Mouse (Mus musculus) heart, adult 2 months (tissue): ENCODE data around the gene Cux2.

Experiments used
- CTCF ChIP-seq: fragments of 200-600 bp; IDR thresholded peaks from 2 replicates; pipeline ENCODE4 v1.8.1; 2022; ENCODE audit warnings: antibody characterized with exemption, mild to moderate bottlenecking, moderate library complexity
- EP300 ChIP-seq: fragments of 200-500 bp; IDR thresholded peaks from 2 replicates; pipeline ENCODE4 v1.6.1; 2011; ENCODE audit warnings: low read depth, low read length, control low read depth; ENCODE audit not compliant: insufficient read depth
- POLR2A ChIP-seq: fragments of 200-500 bp; IDR thresholded peaks from 2 replicates; pipeline ENCODE4 v1.6.1; 2011; ENCODE audit warnings: mild to moderate bottlenecking, low read depth, low read length, control low read depth; ENCODE audit not compliant: insufficient read depth

DNA sequence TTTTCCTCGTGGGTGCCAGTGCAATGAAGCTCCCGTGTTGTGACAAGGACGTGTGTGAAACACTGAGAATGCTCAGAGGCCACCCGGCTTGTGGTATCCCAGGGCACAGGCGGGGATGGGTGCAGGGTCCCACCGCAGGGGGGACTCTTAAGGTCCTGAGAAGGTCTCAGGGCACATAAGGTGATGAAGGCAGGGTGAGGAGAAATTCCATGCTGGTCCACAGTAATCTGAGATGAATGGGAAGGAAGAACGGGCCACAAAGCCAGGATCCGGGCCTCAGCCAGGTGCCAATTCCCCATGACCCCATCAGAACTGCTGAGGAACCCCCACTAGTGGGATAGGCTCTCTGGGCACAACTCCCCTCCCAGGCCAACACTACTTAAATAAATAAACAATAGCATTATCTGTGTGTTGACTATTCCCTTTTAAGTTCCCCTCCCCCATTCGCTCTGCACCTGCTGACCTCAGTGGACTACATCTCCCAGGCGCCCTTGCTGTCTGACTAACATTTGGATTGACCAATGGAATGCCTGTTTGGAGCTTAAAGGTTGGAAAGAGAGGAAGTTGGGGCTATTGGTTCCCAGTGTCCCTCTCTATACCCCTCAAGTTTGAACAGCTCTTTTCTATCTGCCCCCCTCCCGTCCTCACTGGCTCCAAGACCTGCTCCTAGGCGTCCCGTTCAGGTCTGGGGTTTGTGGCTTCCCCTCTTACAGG lies 4.4 kb upstream of the Cux2 start:
- no peak for TF ChIP-seq CTCF
- no peak for TF ChIP-seq POLR2A
- no peak for TF ChIP-seq EP300
